Mouse (Mus musculus) lung, embryonic 14.5 days (tissue): ENCODE data around the gene Tmem14c. TPM values are rescaled to one million over a fixed set of nuclear protein-coding genes. Genes with fewer than 3 reads are reported as not detected.
"Not testable (repeated sequence)": the region's sequence is repeated elsewhere in the genome, so short reads cannot be mapped to it uniquely, and the experiment has no call there.

Experiments
- ATAC-seq: fragments of 200-750 bp; cut with Nextera tagmentation; 2 replicates; pipeline ENCODE4 v1.8.0; 2017; ENCODE audit warnings: mild to moderate bottlenecking, moderate TSS enrichment, moderate library complexity; ENCODE audit not compliant: insufficient read depth
- DNase-seq: peaks from one replicate; pipeline ENCODE4 v3.0.0-alpha.2; 2015
- H3K27ac ChIP-seq: fragments of 300-500 bp; sonication (generic); 2 replicates; pipeline ENCODE4 v1.5.1; 2014; ENCODE audit warnings: low read depth, mild to moderate bottlenecking, moderate library complexity
- H3K27me3 ChIP-seq: fragments of 300-500 bp; sonication (generic); 2 replicates; pipeline ENCODE4 v1.6.1; 2014; ENCODE audit warnings: low read length, control low read depth; ENCODE audit not compliant: insufficient read depth
- H3K36me3 ChIP-seq: fragments of 300-500 bp; sonication (generic); 2 replicates; pipeline ENCODE4 v1.6.1; 2014; ENCODE audit warnings: control low read depth; ENCODE audit not compliant: insufficient read depth
- H3K4me1 ChIP-seq: fragments of 300-500 bp; sonication (generic); 2 replicates; pipeline ENCODE4 v1.6.1; 2014; ENCODE audit warnings: antibody characterized with exemption, control low read depth; ENCODE audit not compliant: insufficient read depth
- H3K4me2 ChIP-seq: fragments of 300-500 bp; sonication (generic); 2 replicates; pipeline ENCODE4 v1.6.1; 2014; ENCODE audit warnings: mild to moderate bottlenecking
- H3K4me3 ChIP-seq: fragments of 300-500 bp; sonication (generic); 2 replicates; pipeline ENCODE4 v1.5.1; 2014; ENCODE audit warnings: low read depth, low read length
- H3K9ac ChIP-seq: fragments of 300-500 bp; sonication (generic); 2 replicates; pipeline ENCODE4 v1.6.1; 2014
- H3K9me3 ChIP-seq: fragments of 300-500 bp; sonication (generic); 2 replicates; pipeline ENCODE4 v1.6.1; 2016; ENCODE audit warnings: low read depth, low read length, control low read depth
- CTCF ChIP-seq: IDR thresholded peaks from 2 replicates; pipeline ENCODE4 v1.5.1; 2016; ENCODE audit warnings: antibody characterized with exemption, low read depth
- WGBS: fragments of 180-500 bp; shearing (Covaris S2); extraction: QIAGEN DNeasy Blood & Tissue Kit; methylation state at CpG from one replicate; pipeline ENCODE4 v1.1.7; 2014; 5-methylcytosine and 5-hydroxymethylcytosine counted together
- polyA plus RNA-seq: library from polyadenylated mRNA; unstranded; fragments of >200 nt; fragmentation: Nextera tagmentation; extraction: Ambion mirVana; gene quantifications from 2 replicates; pipeline ENCODE4 v1.2.1, GENCODE M21; 2014

Tmem14c gene
- polyA plus RNA-seq, 1 experiment from 2014 or later, result 229 TPM

DNA sequence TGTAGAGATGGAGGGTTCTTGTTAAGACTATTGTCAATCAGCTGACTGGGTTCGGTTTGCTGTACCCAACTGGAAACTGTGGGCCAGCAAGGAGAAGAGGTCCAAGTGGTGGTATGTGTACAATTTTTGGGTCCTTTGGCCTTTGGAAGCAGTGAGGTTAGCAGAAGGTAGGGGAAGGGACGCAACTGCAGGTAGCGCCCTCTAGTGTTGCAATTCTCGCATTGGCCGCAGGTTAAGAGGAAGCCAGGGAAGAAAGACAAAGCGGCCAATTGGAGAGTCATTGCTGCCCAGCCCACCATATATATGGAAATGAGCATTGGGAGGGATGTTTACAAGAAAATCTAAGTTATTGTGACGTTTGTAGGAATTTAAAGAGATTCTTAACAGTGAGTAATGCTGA, 38.5 kb upstream of the Tmem14c start:
- Histone ChIP-seq H3K36me3 (no peaks in the 10 kb centered on the region), H3K27ac (no peak overlapping the region), H3K4me1 (no peaks in the 10 kb centered on the region), H3K9me3 (no peaks in the 10 kb centered on the region), H3K9ac (no peak overlapping the region), H3K4me3 (no peak overlapping the region), H3K27me3 (no peaks in the 10 kb centered on the region), H3K4me2 (no peak overlapping the region)
- TF ChIP-seq CTCF, result peak; percentile 71
- ATAC-seq, result no peak
- WGBS, result 23% methylated on average over 7 of the region's 7 CpGs
- DNase-seq, result peak; percentile 69

DNA sequence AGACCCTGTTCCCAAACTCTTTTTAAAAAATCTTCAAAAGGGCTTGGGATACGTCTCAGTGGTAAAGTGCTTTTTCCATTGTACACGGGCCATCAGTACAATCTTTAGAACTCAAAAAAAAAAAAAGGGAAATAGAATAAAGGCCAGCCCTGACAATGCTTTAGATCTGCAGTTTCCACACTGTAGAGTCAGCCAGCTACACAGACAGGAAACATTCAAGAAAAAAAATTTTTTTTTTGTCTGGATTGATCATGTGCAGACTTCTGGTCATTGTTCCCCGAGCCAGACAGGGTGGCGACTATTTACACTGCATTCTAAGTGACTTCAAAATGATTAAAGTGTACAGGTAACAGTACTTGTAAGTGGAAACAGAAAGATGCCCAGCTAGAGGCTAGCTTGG, 37.4 kb upstream of the Tmem14c start:
- no peak for ATAC-seq
- Histone ChIP-seq H3K4me2 (no peak overlapping the region), H3K9ac (no peak overlapping the region), H3K9me3 (no peaks in the 10 kb centered on the region), H3K4me1 (no peaks in the 10 kb centered on the region), H3K27ac (no peak overlapping the region), H3K27me3 (no peaks in the 10 kb centered on the region), H3K36me3 (no peaks in the 10 kb centered on the region), H3K4me3 (no peak overlapping the region)
- TF ChIP-seq CTCF, result no peak
- peak; percentile 17 for DNase-seq
- 61% methylated on average over 4 of the region's 4 CpGs for whole genome bisulfite sequencing

DNA sequence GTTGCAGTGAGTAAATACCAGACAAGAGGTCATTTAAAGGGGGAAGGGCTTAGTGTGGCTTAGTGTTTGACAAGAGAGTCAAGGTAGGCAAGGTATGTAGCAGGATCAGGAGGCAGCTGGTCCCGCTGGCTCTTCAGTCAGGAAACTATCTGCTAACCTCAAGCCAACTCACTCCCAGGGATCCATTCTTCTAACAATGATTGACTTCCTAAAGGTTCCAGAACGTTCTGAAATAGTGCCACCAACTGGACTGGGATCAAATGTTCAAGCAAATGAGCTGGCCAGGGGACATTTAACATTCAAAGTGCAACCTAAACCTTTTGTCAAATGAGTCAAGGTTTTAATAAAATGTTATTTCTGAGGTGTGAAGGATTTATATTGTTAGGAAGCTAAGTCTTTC, 36.8 kb upstream of the Tmem14c start:
- no peaks in the 10 kb centered on the region for H3K36me3 ChIP-seq
- TF ChIP-seq CTCF, result no peak
- H3K4me1 ChIP-seq, result no peaks in the 10 kb centered on the region
- no peak overlapping the region for H3K9ac ChIP-seq
- no peaks in the 10 kb centered on the region for H3K27me3 ChIP-seq
- no peak overlapping the region for H3K4me3 ChIP-seq
- H3K4me2 ChIP-seq, result no peak overlapping the region
- ATAC-seq (no peak), DNase-seq (peak; percentile 32)
- peak overlapping the region; percentile 54; the same call in 1 of the 2 replicates for H3K27ac ChIP-seq
- whole genome bisulfite sequencing, result 38% methylated on average over 2 of the region's 2 CpGs
- no peaks in the 10 kb centered on the region for H3K9me3 ChIP-seq

DNA sequence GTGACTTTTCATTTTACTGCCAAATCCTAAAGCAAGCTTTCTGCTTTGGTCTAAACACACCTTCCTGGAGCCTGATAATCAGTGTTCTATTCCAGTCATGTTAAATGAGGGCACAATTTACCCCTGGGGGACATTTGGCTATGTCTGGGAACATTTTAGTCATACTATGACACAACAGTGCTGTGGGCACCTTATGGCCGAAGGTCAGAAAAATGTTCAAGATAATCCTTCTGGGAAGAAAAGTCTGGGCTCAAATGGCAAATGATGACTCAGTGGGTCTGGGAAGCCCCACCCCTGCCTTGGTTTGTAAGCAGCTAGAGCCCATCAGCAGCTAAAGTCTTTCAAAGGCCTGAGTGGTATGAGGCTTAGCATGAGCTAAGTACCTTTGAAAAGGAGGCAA, 33.3 kb upstream of the Tmem14c start:
- H3K4me1 ChIP-seq, result no peaks in the 10 kb centered on the region
- no peak overlapping the region for H3K9ac ChIP-seq
- H3K9me3 ChIP-seq, result no peaks in the 10 kb centered on the region
- no peaks in the 10 kb centered on the region for H3K27me3 ChIP-seq
- no peak overlapping the region for H3K4me2 ChIP-seq
- DNase-seq (no peak), ATAC-seq (no peak)
- no peak for TF ChIP-seq CTCF
- no peaks in the 10 kb centered on the region for H3K36me3 ChIP-seq
- 89% methylated on average over 1 of the region's 1 CpGs for WGBS
- no peak overlapping the region for H3K27ac ChIP-seq
- H3K4me3 ChIP-seq, result no peak overlapping the region

DNA sequence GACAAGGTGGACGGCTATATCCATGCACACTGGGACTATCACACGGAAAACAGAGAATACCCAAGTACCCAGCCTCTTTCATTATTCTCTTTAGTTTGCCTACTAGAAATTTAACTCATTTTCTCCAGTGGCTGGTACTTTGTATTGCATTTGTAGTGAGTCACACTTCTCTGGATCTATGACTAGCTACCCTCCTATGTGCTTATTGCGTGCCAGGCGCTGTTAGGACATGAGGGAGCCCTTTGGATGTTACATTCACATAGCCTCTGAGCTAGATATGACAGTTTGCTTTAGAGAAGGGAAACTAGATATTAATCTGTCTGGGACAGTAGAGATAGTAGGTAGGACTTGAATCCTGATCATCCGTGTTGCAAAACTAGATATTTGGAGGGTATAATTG, 30.0 kb upstream of the Tmem14c start:
- no peak overlapping the region for H3K27ac ChIP-seq
- ATAC-seq (no peak), DNase-seq (no peak)
- H3K4me2 ChIP-seq, result no peak overlapping the region
- H3K27me3 ChIP-seq, result no peaks in the 10 kb centered on the region
- H3K4me3 ChIP-seq, result no peak overlapping the region
- no peaks in the 10 kb centered on the region for H3K9me3 ChIP-seq
- WGBS, result 94% methylated on average over 5 of the region's 5 CpGs
- no peaks in the 10 kb centered on the region for H3K4me1 ChIP-seq
- H3K36me3 ChIP-seq, result no peaks in the 10 kb centered on the region
- no peak overlapping the region for H3K9ac ChIP-seq
- TF ChIP-seq CTCF, result no peak

DNA sequence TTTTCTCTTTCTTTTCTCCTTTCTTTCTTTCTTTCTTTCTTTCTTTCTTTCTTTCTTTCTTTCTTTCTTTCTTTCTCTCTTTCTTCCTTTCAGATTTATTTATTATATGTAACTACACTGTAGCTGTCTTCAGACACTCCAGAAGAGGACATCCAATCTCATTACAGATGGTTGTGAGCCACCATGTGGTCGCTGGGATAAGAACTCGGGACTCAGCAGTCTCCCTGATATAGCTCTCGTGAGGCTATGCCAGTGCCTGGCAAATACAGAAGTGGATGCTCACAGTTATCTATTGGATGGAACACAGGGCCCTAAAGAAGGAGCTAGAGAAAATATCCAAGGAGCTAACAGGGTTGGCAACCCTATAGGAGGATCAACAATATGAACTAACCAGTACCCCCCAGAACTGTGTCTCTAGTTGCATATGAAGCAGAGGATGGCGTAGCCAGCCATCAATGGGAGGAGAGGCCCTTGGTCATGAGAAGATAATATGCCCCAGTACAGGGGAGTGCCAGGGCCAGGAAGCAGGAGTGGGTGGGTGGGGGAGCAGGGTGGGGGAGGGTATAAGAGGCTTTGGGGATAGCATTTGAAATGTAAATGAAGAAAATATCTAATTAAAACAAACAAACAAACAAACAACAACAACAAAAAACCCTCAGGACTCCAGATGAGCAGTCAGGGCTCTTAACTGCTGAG, 28.3 kb upstream of the Tmem14c start:
- H3K4me1 ChIP-seq, H3K27me3 ChIP-seq, H3K9me3 ChIP-seq, H3K4me3 ChIP-seq, H3K36me3 ChIP-seq, DNase-seq, H3K9ac ChIP-seq, H3K4me2 ChIP-seq, ATAC-seq, H3K27ac ChIP-seq: not testable (repeated sequence)
- WGBS, result 62% methylated on average over 4 of the region's 4 CpGs

DNA sequence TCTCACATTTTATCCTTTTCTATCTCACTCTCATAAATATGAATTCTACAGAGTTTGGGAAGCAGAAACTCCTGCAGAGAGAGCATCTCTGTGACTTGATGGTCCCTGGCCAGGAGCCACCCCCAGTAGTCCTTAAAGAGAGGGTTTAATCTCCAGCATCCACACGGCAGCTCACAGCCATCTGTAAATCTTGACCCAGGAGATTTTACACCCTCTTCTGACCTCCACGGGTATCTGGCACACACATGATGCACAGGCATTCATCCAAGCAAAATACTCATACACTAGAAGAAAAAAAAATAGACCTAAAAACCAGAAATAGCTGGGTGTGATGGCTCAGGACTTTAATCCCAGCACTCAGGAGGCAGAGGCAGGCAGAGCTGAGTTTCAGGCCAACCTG, 27.7 kb upstream of the Tmem14c start:
- no peak for TF ChIP-seq CTCF
- Histone ChIP-seq H3K9me3 (no peaks in the 10 kb centered on the region), H3K4me3 (no peak overlapping the region), H3K4me2 (no peak overlapping the region), H3K27ac (no peak overlapping the region), H3K27me3 (no peaks in the 10 kb centered on the region), H3K4me1 (no peaks in the 10 kb centered on the region), H3K9ac (no peak overlapping the region), H3K36me3 (no peaks in the 10 kb centered on the region)
- ATAC-seq (no peak), DNase-seq (no peak)
- 57% methylated on average over 2 of the region's 2 CpGs for WGBS
